Mouse (Mus musculus): ENCODE data around the gene Calr3. TPM values are rescaled to one million over a fixed set of nuclear protein-coding genes. Genes with fewer than 3 reads are reported as not detected.

Gene Calr3
- polyA plus RNA-seq (2017; shearing (Covaris generic)), result 0.35 TPM

GRCm38 (mm10) chr8:72443338-72443993, at the start of gene Calr3, which contains the start of gene 1700030K09Rik:
TSS of gene Calr3 (minus strand) at chr8:72443870.
TSS of gene 1700030K09Rik (plus strand) at chr8:72443880.

GRCm38 (mm10) chr8:72491680-72492621, 48.3 kb upstream of the Calr3 start, which contains the start of gene Slc35e1:
TSS of gene Slc35e1 (minus strand) at chr8:72492614.

GRCm38 (mm10) chr8:72474826-72475546, 31.3 kb upstream of the Calr3 start, which contains the start of gene Cherp:
TSS of gene Cherp (minus strand) at chr8:72475226.

GRCm38 (mm10) chr8:72421362-72422335, 22.0 kb downstream of the Calr3 start, which contains the start of gene Eps15l1:
TSS of gene Eps15l1 (minus strand) at chr8:72421460.

Other genes starting within 250 kb of the Calr3 start
- gene Cib3, start 231.0 kb downstream of the Calr3 start, polyA plus RNA-seq (2017; shearing (Covaris generic)), result not detected
- gene Gm11034, start 230.2 kb downstream of the Calr3 start, polyA plus RNA-seq (2017; shearing (Covaris generic)), result not detected
- 126 TPM for gene Fam32a, start 224.1 kb downstream of the Calr3 start, polyA plus RNA-seq (2017; shearing (Covaris generic))
- 180 TPM for gene Ap1m1, start 203.9 kb downstream of the Calr3 start, polyA plus RNA-seq (2017; shearing (Covaris generic))
- gene Gm10282, start 138.6 kb downstream of the Calr3 start, polyA plus RNA-seq (2017; shearing (Covaris generic)), result 6.2 TPM
- gene Klf2, start 124.8 kb downstream of the Calr3 start, polyA plus RNA-seq (2017; shearing (Covaris generic)), result 12.4 TPM
- gene Eps15l1, start 22.4 kb downstream of the Calr3 start, polyA plus RNA-seq (2017; shearing (Covaris generic)), result 55.5 TPM
- gene 1700030K09Rik, start within 50 bp of the Calr3 start, polyA plus RNA-seq (2017; shearing (Covaris generic)), result 9.6 TPM
- gene Cherp, start 31.4 kb upstream of the Calr3 start, polyA plus RNA-seq (2017; shearing (Covaris generic)), result 119 TPM
- 4.3 TPM for gene Slc35e1, start 48.7 kb upstream of the Calr3 start, polyA plus RNA-seq (2017; shearing (Covaris generic))
- gene Med26, start 104.4 kb upstream of the Calr3 start, polyA plus RNA-seq (2017; shearing (Covaris generic)), result 7.1 TPM
- gene Smim7, start 127.2 kb upstream of the Calr3 start, polyA plus RNA-seq (2017; shearing (Covaris generic)), result 64.8 TPM
- gene Tmem38a, start 128.2 kb upstream of the Calr3 start, polyA plus RNA-seq (2017; shearing (Covaris generic)), result 1.5 TPM
- gene Nwd1, start 202.8 kb upstream of the Calr3 start, polyA plus RNA-seq (2017; shearing (Covaris generic)), result not detected

Data from activated CD4-positive, CD25-positive, alpha-beta regulatory T cell, adult 9 weeks (primary cell).